Mouse (Mus musculus): ENCODE measurements at regions not wholly inside any gene's neighbourhood (a gene's known extent, or its start where the extent isn't known, plus 50 kb on each side); places are given as distances from the start of the nearest gene placed in this dataset.

- TF ChIP-seq CTCF (IDR thresholded peaks at IDR 0.05; ENCODE audit: low read depth) (no peak), EP300 (IDR thresholded peaks at IDR 0.05; ENCODE audit: low read depth) (no peak)
Observed at GRCm38 (mm10) chr14:86230609-86231008, 910.4 kb downstream of the Diaph3 start.
